Mouse (Mus musculus) liver, embryonic 16.5 days (tissue): ENCODE results near the gene Cdk2ap2. TPM values are rescaled to one million over a fixed set of nuclear protein-coding genes. Genes with fewer than 3 reads are reported as not detected.
"Not testable (repeated sequence)": the region's sequence is repeated elsewhere in the genome, so short reads cannot be mapped to it uniquely, and the experiment has no call there.

ENCODE experiments used
- ATAC-seq: fragments of 200-750 bp; cut with Nextera tagmentation; 2 replicates; pipeline ENCODE4 v1.8.0; 2017; ENCODE audit warnings: low read depth, mild to moderate bottlenecking, moderate number of reproducible peaks, moderate library complexity
- H3K27ac ChIP-seq: fragments of 300-500 bp; sonication (generic); 2 replicates; pipeline ENCODE4 v1.5.1; 2014; ENCODE audit warnings: mild to moderate bottlenecking, low read length
- H3K27me3 ChIP-seq: fragments of 300-500 bp; sonication (generic); 2 replicates; pipeline ENCODE4 v1.6.1; 2014; ENCODE audit warnings: low read depth, low read length, mixed read lengths; ENCODE audit not compliant: control insufficient read depth, insufficient read depth
- H3K36me3 ChIP-seq: fragments of 300-500 bp; sonication (generic); 2 replicates; pipeline ENCODE4 v1.6.1; 2014; ENCODE audit warnings: mild to moderate bottlenecking; ENCODE audit not compliant: control insufficient read depth, insufficient read depth
- H3K4me1 ChIP-seq: fragments of 300-500 bp; sonication (generic); 2 replicates; pipeline ENCODE4 v1.6.1; 2014; ENCODE audit warnings: low read depth, low read length, mixed read lengths; ENCODE audit not compliant: control insufficient read depth
- H3K4me2 ChIP-seq: fragments of 300-500 bp; sonication (generic); 2 replicates; pipeline ENCODE4 v1.6.1; 2014; ENCODE audit warnings: low read depth, low read length, mixed read lengths
- H3K4me3 ChIP-seq: fragments of 300-500 bp; sonication (generic); 2 replicates; pipeline ENCODE4 v1.5.1; 2014; ENCODE audit warnings: low read depth, mild to moderate bottlenecking, low read length
- H3K9ac ChIP-seq: fragments of 300-500 bp; sonication (generic); 2 replicates; pipeline ENCODE4 v1.6.1; 2014; ENCODE audit warnings: low read depth, low read length
- H3K9me3 ChIP-seq: fragments of 300-500 bp; sonication (generic); replicated peaks from 2 replicates; pipeline ENCODE4 v1.6.1; 2016; ENCODE audit warnings: low read length; ENCODE audit not compliant: control insufficient read depth
- WGBS: fragments of 180-500 bp; shearing (Covaris S2); extraction: QIAGEN DNeasy Blood & Tissue Kit; methylation state at CpG from one replicate; pipeline ENCODE4 v1.1.7; 2014; ENCODE audit not compliant: insufficient replicate concordance; 5-methylcytosine and 5-hydroxymethylcytosine counted together
- polyA plus RNA-seq: library from polyadenylated mRNA; unstranded; fragments of >200 nt; fragmentation: Nextera tagmentation; extraction: Ambion mirVana; gene quantifications from 2 replicates; pipeline ENCODE4 v1.2.1, GENCODE M21; 2015

Cdk2ap2 gene
- 112 and 117 TPM in 2 replicates for polyA plus RNA-seq

DNA sequence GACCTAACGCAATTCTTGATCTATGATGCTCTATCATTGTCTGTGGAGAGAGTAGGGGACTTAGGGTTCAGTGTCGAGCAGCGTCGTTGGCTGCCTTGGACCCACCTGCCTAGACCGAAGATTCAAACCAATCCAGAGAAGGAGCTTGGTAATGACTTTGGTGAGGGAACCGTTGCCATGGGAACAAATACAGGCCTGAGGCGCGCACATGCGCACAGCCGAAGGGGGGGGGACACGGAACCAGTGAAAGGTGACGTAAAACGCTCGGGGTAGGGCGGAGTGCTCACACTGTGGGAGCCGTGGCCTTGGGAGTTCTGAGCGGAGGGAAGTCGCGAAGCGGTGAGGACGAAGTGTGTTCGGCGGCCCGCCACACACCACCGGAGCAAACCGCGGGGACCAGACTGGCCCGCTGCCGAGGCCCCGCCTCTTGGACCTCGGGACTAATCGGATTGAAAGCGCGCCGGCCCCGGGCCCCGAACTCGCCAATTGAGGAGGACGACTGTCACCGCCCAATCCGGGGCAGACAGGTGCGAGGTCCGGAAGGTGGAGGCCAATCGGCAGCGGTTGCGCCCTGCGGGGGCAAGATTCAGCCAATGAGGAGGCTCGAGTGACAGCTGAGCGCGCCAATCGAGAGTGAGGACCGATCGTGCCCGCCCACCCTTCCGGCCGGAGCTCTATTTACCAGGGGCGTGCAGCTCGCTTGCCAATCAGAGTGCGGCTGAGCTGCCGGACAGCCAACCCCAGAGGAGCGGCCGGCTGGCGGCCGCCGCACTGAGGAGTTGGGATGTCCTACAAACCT lies at the start of gene Cdk2ap2:
TSS of gene Cdk2ap2 (plus strand) at position 541 of the 799 bp plus-strand sequence.
- under 1% methylated on average over 64 of the region's 65 CpGs for WGBS

DNA sequence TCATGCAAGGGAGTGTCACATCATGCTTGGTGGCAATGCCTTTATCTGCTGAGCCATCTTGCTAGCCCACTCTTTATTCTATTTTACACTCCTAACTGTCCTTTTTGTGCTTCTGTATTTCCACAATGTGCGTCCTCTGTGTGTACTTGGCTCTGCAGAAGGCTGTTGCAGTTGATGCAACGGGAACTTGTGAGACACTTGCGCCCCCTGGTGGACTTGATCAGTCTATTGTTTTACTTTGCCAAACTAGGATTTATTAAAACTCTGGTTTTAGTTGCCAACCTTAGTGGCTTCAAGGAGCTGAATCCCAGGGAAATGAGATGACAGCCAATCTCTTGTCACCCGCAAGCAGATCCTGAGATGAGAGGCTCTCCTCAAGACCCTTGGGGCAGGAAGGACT lies 49.1 kb upstream of the Cdk2ap2 start:
- WGBS, result 10% methylated on average over 4 of the region's 4 CpGs
- Histone ChIP-seq H3K4me3 (peak overlapping the region; percentile 38; the same call in 1 of the 2 replicates), H3K36me3 (no peaks in the 10 kb centered on the region), H3K4me1 (peaks cover 38% of the 10 kb centered on the region), H3K9ac (no peak overlapping the region), H3K4me2 (peak overlapping the region; percentile 66; the same call in 1 of the 2 replicates), H3K27me3 (no peaks in the 10 kb centered on the region), H3K9me3 (no peaks in the 10 kb centered on the region), H3K27ac (no peak overlapping the region)
- no peak for ATAC-seq

More for the DNA sequence above, at the start of gene Cdk2ap2:
- Histone ChIP-seq H3K4me1 (peaks cover 46% of the 10 kb centered on the region), H3K4me2 (peak within 1 kb of the TSS; percentile 99), H3K9me3 (no peaks in the 10 kb centered on the region), H3K4me3 (peak within 1 kb of the TSS; percentile 86), H3K9ac (peak within 1 kb of the TSS; percentile 91), H3K27ac (peak within 1 kb of the TSS; percentile 100), H3K27me3 (peaks cover 20% of the 10 kb centered on the region), H3K36me3 (no peaks in the 10 kb centered on the region)
- peak; percentile 90 for ATAC-seq

DNA sequence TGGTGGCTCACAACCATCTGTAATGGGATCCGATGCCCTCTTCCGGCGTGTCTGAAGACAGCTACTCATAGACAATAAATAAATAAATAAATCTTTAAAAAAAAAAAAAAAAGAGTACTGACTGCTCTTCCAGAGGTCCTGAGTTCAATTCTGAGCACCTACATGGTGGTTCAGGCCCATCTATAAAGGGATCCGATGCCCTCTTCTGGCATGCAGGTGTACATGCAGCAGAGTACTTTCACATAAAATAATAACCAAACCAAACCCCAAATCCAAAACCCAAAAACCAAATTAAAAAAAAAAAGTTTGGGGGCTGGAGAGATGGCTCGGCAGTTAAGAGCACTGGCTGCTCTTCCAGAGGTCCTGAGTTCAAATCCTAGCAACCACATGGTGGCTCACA lies 47.9 kb upstream of the Cdk2ap2 start:
- not testable (repeated sequence) for ATAC-seq, H3K36me3 ChIP-seq, H3K27me3 ChIP-seq, H3K9me3 ChIP-seq, H3K27ac ChIP-seq, H3K4me3 ChIP-seq, H3K4me2 ChIP-seq, H3K9ac ChIP-seq
- peaks cover 36% of the 10 kb centered on the region for H3K4me1 ChIP-seq
- WGBS, result 68% methylated on average over 5 of the region's 5 CpGs

DNA sequence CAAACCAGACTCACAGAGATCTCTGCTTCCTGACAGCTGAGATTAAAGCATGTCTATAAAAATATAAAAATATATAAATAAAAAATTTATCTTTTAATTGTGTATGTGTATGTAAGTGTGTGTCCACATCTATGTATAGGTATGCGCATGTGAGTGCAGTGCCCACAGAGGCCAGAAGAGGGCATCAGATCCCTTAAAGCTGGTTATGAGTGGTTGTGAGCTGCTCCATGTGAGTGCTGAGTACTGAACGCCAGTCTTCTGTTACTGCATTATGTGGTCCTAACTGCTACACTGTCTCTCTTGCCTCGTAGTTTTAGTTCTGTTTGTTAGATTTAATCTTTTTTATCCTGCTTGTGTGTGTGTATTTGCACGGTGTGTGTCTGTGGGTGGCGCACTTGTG lies 46.0 kb upstream of the Cdk2ap2 start:
- no peaks in the 10 kb centered on the region for H3K36me3 ChIP-seq
- no peak overlapping the region for H3K27ac ChIP-seq
- H3K9me3 ChIP-seq, result no peaks in the 10 kb centered on the region
- 89% methylated on average over 5 of the region's 5 CpGs for WGBS
- H3K27me3 ChIP-seq, result no peaks in the 10 kb centered on the region
- no peak for ATAC-seq
- H3K9ac ChIP-seq, result no peak overlapping the region
- no peak overlapping the region for H3K4me2 ChIP-seq
- H3K4me1 ChIP-seq, result peaks cover 28% of the 10 kb centered on the region
- H3K4me3 ChIP-seq, result no peak overlapping the region

DNA sequence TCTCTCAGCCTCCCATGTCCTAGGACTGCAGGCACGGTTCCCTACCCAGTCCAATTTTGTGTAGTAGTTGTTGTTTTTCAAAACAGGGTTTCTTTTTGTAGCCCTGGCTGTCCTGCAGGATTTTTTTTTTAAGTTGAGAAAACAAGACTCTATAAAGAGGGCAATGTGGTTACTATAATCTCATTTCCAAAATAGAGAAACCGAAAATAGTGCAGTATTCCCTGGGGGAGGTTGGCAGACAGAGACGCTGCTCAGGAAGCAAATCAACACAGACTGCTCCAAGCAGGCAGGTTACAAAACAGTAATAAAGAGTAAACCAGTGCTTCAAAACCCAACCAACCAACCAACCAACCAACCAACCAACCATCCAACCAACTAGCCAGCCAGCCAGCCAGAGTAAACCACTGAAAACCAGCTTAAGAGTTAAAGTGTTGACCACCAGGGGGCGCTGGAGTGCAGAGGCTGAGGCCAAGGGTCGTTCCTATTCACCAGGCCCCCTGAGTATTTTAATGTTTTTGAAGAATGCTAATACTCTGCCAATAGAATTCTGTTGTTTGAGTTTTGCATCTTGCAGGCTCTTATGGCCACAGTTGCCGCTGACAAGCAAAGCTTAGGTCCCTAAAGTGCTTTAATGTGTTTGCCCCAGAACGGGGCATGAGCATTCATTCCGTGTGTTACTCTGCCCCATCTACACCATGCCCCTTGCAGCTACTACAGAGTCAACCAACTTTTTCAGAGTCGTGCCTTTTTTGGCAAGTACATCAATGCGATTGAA lies 45.1 kb upstream of the Cdk2ap2 start:
- H3K4me1 ChIP-seq, result peaks cover 20% of the 10 kb centered on the region
- ATAC-seq, result no peak
- H3K4me3 ChIP-seq, result no peak overlapping the region
- H3K9ac ChIP-seq, result no peak overlapping the region
- 47% methylated on average over 10 of the region's 10 CpGs for WGBS
- H3K36me3 ChIP-seq, result no peaks in the 10 kb centered on the region
- no peak overlapping the region for H3K4me2 ChIP-seq
- H3K9me3 ChIP-seq, result no peaks in the 10 kb centered on the region
- H3K27me3 ChIP-seq, result no peaks in the 10 kb centered on the region
- H3K27ac ChIP-seq, result no peak overlapping the region

DNA sequence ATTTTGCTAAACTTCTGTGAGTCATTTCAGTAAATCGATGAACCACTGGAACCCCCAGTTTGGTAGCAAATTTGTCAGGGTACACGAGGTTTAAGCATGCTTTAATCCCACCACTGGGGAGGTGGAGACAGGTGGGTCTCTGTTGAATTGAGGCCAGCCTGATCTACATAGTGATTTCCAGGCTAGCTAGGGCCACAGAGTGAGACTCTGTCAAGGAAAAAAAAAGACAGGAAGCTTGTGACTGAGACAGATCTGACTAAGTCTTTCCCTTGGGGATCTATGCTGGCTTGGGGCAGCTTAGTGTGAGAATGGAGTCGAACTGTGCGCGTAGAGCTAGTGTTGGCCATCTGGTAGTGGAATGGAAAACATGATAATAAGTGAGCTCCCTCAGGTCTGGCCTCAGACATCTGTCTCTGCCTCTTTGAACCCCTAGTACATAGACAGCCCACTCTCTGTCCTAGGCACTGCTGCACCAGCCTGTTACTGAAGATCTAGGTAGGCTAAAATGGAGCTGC lies 44.4 kb upstream of the Cdk2ap2 start:
- no peaks in the 10 kb centered on the region for H3K27me3 ChIP-seq
- no peaks in the 10 kb centered on the region for H3K9me3 ChIP-seq
- H3K27ac ChIP-seq, result no peak overlapping the region
- no peak overlapping the region for H3K4me2 ChIP-seq
- no peak overlapping the region for H3K4me3 ChIP-seq
- H3K4me1 ChIP-seq, result peaks cover 17% of the 10 kb centered on the region
- ATAC-seq, result no peak
- H3K36me3 ChIP-seq, result no peaks in the 10 kb centered on the region
- WGBS, result 60% methylated on average over 5 of the region's 5 CpGs
- no peak overlapping the region for H3K9ac ChIP-seq

DNA sequence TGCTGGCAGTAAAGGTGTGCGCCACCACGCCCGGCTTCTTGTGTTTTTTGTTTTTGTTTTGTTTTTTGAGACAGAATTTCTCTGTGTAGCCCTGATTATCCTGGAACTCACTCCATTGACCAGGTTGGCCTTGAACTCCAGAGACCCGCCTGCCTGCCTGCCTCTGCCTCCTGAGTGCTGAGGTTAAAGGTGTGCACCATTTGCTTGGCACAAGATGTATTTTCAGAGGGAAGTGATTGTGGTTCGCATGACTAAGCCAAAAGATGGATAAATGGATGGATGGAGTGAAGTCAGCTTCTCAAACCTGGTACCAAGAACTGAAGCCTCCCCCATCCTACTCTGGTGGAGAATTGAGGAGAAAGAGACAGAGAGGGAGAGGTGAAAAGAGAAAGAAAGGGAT lies 42.4 kb upstream of the Cdk2ap2 start:
- WGBS, result 64% methylated on average over 5 of the region's 5 CpGs
- ATAC-seq, result no peak
- no peak overlapping the region for H3K4me2 ChIP-seq
- H3K27me3 ChIP-seq, result no peaks in the 10 kb centered on the region
- no peak overlapping the region for H3K27ac ChIP-seq
- no peak overlapping the region for H3K9ac ChIP-seq
- H3K4me3 ChIP-seq, result no peak overlapping the region
- H3K9me3 ChIP-seq, result no peaks in the 10 kb centered on the region
- H3K36me3 ChIP-seq, result no peaks in the 10 kb centered on the region
- peaks cover 32% of the 10 kb centered on the region for H3K4me1 ChIP-seq

DNA sequence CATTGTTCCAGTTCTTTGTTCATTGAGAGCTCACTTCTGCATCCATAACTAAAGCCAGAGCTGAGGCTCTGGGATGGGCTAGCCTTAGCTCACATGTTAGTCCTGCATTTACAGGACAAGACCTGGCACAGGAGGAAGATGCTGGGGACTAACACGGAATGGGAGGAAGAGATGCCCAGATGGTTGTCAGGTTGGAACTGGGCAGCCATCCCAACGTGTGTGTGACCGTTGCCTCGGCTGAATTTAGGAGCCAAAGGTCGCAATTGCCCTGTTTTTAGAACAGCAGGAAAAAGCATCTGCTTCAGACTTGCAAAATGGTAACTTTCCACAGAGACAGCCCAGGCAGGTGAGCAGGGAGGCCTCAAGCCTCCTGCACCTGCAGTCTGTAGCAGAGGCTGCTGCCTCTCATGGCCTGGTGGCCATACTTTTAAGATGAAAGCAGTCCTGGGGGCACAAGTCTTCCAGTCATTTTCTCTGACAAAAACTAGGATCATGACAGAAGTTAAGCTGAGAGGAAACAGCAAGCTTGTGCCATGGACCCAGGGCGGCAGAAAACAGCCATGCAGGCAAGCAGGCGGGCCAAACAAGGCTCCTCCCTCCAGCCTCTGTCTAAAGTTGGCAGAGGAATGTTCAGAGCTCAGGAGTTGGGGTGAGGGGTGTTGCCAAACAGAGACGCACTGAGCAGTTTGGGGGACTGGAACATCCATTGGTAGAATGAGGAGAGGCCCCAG lies 41.6 kb upstream of the Cdk2ap2 start:
- Histone ChIP-seq H3K4me2 (no peak overlapping the region), H3K27me3 (no peaks in the 10 kb centered on the region), H3K9ac (no peak overlapping the region), H3K4me1 (peaks cover 37% of the 10 kb centered on the region), H3K9me3 (no peaks in the 10 kb centered on the region), H3K4me3 (no peak overlapping the region), H3K27ac (peak overlapping the region; percentile 31), H3K36me3 (no peaks in the 10 kb centered on the region)
- 66% methylated on average over 8 of the region's 8 CpGs for WGBS
- ATAC-seq, result no peak
